Mouse (Mus musculus): ENCODE data around the gene Manbal. TPM values are rescaled to one million over a fixed set of nuclear protein-coding genes. Genes with fewer than 3 reads are reported as not detected.

The Manbal gene
- polyA plus RNA-seq, 1 experiment from 2014 or later, result 20.1 TPM

DNA sequence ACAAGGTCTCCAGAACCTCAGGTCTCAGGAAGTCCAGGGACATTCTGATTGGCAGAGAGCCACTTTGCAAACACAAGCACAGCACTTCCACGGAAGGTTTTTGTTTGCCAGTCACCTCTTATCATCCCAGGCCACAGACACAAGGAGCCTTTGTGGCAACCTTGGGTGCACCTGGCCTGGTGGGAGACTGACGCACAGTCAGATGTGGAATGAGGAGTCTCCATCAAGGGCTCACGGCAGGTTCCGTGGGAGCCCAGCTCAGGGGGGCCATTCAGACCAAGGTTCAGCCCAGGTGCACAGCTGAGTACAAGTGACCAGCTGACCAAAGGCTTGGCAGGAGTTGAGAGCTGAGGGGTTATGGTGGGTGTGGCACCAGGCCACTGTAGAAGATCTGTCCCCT, 30.0 kb downstream of the Manbal start:
- whole genome bisulfite sequencing (ENCODE audit: insufficient replicate concordance), result 70% methylated on average over 4 of the region's 4 CpGs
- peaks cover 10% of the 10 kb centered on the region for H3K36me3 ChIP-seq (ENCODE audit: control insufficient read depth, insufficient read depth)
- H3K4me3 ChIP-seq (ENCODE audit: low read depth, low read length), result no peak overlapping the region
- ATAC-seq (ENCODE audit: low read depth), result no peak
- no peaks in the 10 kb centered on the region for H3K27me3 ChIP-seq (ENCODE audit: control insufficient read depth, insufficient read depth, low read depth, low read length)
- H3K4me2 ChIP-seq (ENCODE audit: low read depth, low read length), result no peak overlapping the region
- H3K9me3 ChIP-seq (replicated peaks; ENCODE audit: control insufficient read depth, low read length), result no peaks in the 10 kb centered on the region; the same call in 1 of the 2 replicates
- H3K4me1 ChIP-seq (ENCODE audit: control insufficient read depth, low read depth, low read length), result no peaks in the 10 kb centered on the region
- no peak overlapping the region for H3K9ac ChIP-seq (ENCODE audit: low read depth, low read length)
- no peak overlapping the region for H3K27ac ChIP-seq (ENCODE audit: low read length)

- ATAC-seq (ENCODE audit: low read depth), result no peak
- WGBS (ENCODE audit: insufficient replicate concordance), result 82% methylated on average over 4 of the region's 4 CpGs
Measured at GRCm38 (mm10) chr2:157398539-157398938, 31.1 kb downstream of the Manbal start.

GRCm38 (mm10) chr2:157399797-157400196, 32.4 kb downstream of the Manbal start:
- Histone ChIP-seq H3K36me3 (ENCODE audit: control insufficient read depth, insufficient read depth) (peaks cover 10% of the 10 kb centered on the region), H3K27ac (ENCODE audit: low read length) (no peak overlapping the region), H3K4me2 (ENCODE audit: low read depth, low read length) (no peak overlapping the region), H3K27me3 (ENCODE audit: control insufficient read depth, insufficient read depth, low read depth, low read length) (no peaks in the 10 kb centered on the region), H3K9me3 (replicated peaks; ENCODE audit: control insufficient read depth, low read length) (no peaks in the 10 kb centered on the region; the same call in 1 of the 2 replicates), H3K4me1 (ENCODE audit: control insufficient read depth, low read depth, low read length) (no peaks in the 10 kb centered on the region), H3K4me3 (ENCODE audit: low read depth, low read length) (no peak overlapping the region), H3K9ac (ENCODE audit: low read depth, low read length) (no peak overlapping the region)
- ATAC-seq (ENCODE audit: low read depth), result no peak
- 70% methylated on average over 10 of the region's 10 CpGs for WGBS (ENCODE audit: insufficient replicate concordance)

More at GRCm38 (mm10) chr2:157398539-157398938, 31.1 kb downstream of the Manbal start:
- H3K4me3 ChIP-seq (ENCODE audit: low read depth, low read length), result no peak overlapping the region
- H3K27ac ChIP-seq (ENCODE audit: low read length), result no peak overlapping the region
- no peak overlapping the region for H3K9ac ChIP-seq (ENCODE audit: low read depth, low read length)
- H3K4me1 ChIP-seq (ENCODE audit: control insufficient read depth, low read depth, low read length), result no peaks in the 10 kb centered on the region
- no peak overlapping the region for H3K4me2 ChIP-seq (ENCODE audit: low read depth, low read length)
- no peaks in the 10 kb centered on the region; the same call in 1 of the 2 replicates for H3K9me3 ChIP-seq (replicated peaks; ENCODE audit: control insufficient read depth, low read length)
- peaks cover 10% of the 10 kb centered on the region for H3K36me3 ChIP-seq (ENCODE audit: control insufficient read depth, insufficient read depth)
- H3K27me3 ChIP-seq (ENCODE audit: control insufficient read depth, insufficient read depth, low read depth, low read length), result no peaks in the 10 kb centered on the region

- 73% methylated on average over 6 of the region's 6 CpGs for WGBS (ENCODE audit: insufficient replicate concordance)
- Histone ChIP-seq H3K4me3 (ENCODE audit: low read depth, low read length) (no peak overlapping the region), H3K27me3 (ENCODE audit: control insufficient read depth, insufficient read depth, low read depth, low read length) (no peaks in the 10 kb centered on the region), H3K9ac (ENCODE audit: low read depth, low read length) (no peak overlapping the region), H3K4me1 (ENCODE audit: control insufficient read depth, low read depth, low read length) (no peaks in the 10 kb centered on the region; the same call in 1 of the 2 replicates), H3K36me3 (ENCODE audit: control insufficient read depth, insufficient read depth) (peaks cover 10% of the 10 kb centered on the region), H3K27ac (ENCODE audit: low read length) (no peak overlapping the region), H3K9me3 (replicated peaks; ENCODE audit: control insufficient read depth, low read length) (no peaks in the 10 kb centered on the region; the same call in 1 of the 2 replicates), H3K4me2 (ENCODE audit: low read depth, low read length) (no peak overlapping the region)
- no peak for ATAC-seq (ENCODE audit: low read depth)
Measured at GRCm38 (mm10) chr2:157400491-157400890, 33.1 kb downstream of the Manbal start.

DNA sequence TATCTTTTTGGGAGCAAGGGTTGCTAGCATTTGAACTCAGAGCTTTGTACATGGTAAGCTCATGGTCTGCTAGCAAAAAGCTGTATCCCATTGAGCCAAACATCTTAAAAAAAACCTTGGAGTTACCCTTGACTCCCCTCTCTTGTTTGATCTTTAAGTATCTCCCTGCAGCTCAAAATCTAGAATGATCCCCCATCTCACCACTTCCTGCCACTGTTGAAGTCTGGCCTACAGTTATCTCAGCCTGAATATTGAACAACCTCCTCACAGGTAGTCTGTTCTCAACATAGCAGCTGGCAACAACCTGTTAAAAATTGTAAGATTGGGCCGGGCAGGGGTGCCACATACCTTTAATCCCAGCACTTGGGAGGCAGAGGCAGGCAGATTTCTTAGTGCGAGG, 33.9 kb downstream of the Manbal start:
- no peak for ATAC-seq (ENCODE audit: low read depth)
- Histone ChIP-seq H3K36me3 (ENCODE audit: control insufficient read depth, insufficient read depth) (peaks cover 8% of the 10 kb centered on the region), H3K4me2 (ENCODE audit: low read depth, low read length) (no peak overlapping the region), H3K27ac (ENCODE audit: low read length) (no peak overlapping the region), H3K9me3 (replicated peaks; ENCODE audit: control insufficient read depth, low read length) (no peaks in the 10 kb centered on the region; the same call in 1 of the 2 replicates), H3K4me3 (ENCODE audit: low read depth, low read length) (no peak overlapping the region), H3K27me3 (ENCODE audit: control insufficient read depth, insufficient read depth, low read depth, low read length) (no peaks in the 10 kb centered on the region), H3K4me1 (ENCODE audit: control insufficient read depth, low read depth, low read length) (no peaks in the 10 kb centered on the region; the same call in 1 of the 2 replicates), H3K9ac (ENCODE audit: low read depth, low read length) (no peak overlapping the region)
- 60% methylated on average over 2 of the region's 2 CpGs for WGBS (ENCODE audit: insufficient replicate concordance)

DNA sequence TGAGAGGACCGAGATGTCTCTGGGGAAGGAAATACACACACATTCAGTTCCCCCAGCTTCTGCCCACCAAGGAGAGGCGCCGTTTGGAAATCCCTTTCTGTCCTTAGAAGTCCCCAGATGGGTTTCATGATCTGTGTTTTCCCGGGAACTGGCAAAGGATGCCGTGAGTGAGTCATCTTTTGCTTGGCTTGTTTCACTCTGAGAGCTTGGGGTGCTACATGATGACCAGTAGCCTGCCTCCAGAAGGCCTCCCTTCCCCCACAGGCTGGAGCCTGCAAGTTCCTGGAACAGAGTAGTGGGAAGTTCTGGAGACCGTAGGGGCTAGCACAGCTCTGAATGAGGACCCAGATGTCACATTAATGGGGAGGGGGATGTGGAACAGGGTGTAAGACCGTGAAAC, 40.2 kb downstream of the Manbal start:
- no peak overlapping the region for H3K9ac ChIP-seq (ENCODE audit: low read depth, low read length)
- no peak for ATAC-seq (ENCODE audit: low read depth)
- 59% methylated on average over 7 of the region's 7 CpGs for WGBS (ENCODE audit: insufficient replicate concordance)
- H3K27ac ChIP-seq (ENCODE audit: low read length), result no peak overlapping the region
- no peaks in the 10 kb centered on the region for H3K9me3 ChIP-seq (replicated peaks; ENCODE audit: control insufficient read depth, low read length)
- H3K4me2 ChIP-seq (ENCODE audit: low read depth, low read length), result no peak overlapping the region
- H3K4me3 ChIP-seq (ENCODE audit: low read depth, low read length), result no peak overlapping the region
- no peaks in the 10 kb centered on the region; the same call in 1 of the 2 replicates for H3K4me1 ChIP-seq (ENCODE audit: control insufficient read depth, low read depth, low read length)
- no peaks in the 10 kb centered on the region for H3K27me3 ChIP-seq (ENCODE audit: control insufficient read depth, insufficient read depth, low read depth, low read length)
- no peaks in the 10 kb centered on the region for H3K36me3 ChIP-seq (ENCODE audit: control insufficient read depth, insufficient read depth)

DNA sequence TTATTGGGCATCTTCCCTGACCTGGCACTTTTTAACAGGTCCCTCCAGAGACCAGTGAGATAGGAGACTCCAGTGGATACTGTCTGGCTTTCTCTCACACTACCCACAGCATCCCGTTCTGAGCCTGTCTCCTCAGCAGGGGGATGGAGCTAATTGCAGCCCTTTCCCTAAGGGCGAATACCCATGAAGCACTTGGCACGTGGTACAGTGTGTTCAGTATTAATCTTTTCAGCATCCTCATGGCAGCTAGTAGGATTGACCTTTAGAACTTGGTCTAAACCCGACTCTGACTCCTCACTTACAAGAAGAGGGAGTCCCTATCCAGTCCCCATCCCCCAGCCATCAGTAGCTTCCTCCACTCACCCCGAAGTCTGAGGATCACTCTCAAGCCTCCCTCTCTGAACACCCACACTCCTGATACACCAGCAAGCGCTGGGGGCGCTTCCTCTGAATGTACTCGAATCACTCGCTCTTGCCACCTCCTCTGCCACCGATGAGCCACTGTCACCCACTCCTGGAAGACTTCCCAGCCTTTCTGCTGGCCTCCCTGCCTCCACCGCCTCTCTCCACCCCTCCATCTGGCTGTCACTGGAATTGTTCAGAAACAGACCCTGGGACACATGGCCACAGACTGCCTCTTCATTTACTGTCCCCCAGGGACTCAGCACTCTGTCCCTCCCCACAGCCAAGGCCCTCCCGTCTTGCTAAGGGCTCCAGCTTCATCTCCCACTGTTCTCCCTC, 42.6 kb downstream of the Manbal start:
- no peak overlapping the region for H3K27ac ChIP-seq (ENCODE audit: low read length)
- no peak for ATAC-seq (ENCODE audit: low read depth)
- 60% methylated on average over 12 of the region's 12 CpGs for WGBS (ENCODE audit: insufficient replicate concordance)
- no peaks in the 10 kb centered on the region for H3K27me3 ChIP-seq (ENCODE audit: control insufficient read depth, insufficient read depth, low read depth, low read length)
- H3K4me3 ChIP-seq (ENCODE audit: low read depth, low read length), result no peak overlapping the region
- H3K9me3 ChIP-seq (replicated peaks; ENCODE audit: control insufficient read depth, low read length), result no peaks in the 10 kb centered on the region
- no peak overlapping the region for H3K9ac ChIP-seq (ENCODE audit: low read depth, low read length)
- H3K36me3 ChIP-seq (ENCODE audit: control insufficient read depth, insufficient read depth), result no peaks in the 10 kb centered on the region
- no peak overlapping the region for H3K4me2 ChIP-seq (ENCODE audit: low read depth, low read length)
- H3K4me1 ChIP-seq (ENCODE audit: control insufficient read depth, low read depth, low read length), result no peaks in the 10 kb centered on the region; the same call in 1 of the 2 replicates

DNA sequence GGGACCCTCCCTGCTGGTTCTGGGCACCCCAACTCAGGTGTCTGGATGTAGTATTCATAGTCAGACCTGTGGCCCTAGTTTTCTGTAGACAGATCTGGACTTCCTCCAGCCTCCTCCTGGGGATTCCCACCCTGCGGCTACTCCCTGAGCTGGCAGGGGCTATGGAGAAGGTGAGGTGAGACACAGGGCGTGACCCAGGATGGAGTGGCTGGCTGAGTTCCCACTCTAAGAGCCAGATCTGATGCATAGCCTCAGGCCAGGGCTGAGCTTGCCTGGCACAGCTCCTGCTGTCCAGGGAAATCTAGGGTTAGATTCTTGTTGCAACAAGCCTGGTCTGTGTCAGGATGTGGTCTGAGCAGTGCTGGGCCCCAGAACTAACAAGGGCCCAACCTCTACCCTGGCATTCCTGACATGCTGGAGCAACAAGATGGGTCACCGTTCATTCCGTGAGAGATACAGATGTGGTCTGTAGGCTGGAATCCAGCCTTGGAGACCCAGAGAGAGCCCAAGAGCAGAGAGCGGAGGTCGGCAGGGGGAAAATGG, 43.8 kb downstream of the Manbal start:
- WGBS (ENCODE audit: insufficient replicate concordance), result 71% methylated on average over 6 of the region's 6 CpGs
- Histone ChIP-seq H3K4me1 (ENCODE audit: control insufficient read depth, low read depth, low read length) (no peaks in the 10 kb centered on the region), H3K4me3 (ENCODE audit: low read depth, low read length) (no peak overlapping the region), H3K4me2 (ENCODE audit: low read depth, low read length) (no peak overlapping the region), H3K27me3 (ENCODE audit: control insufficient read depth, insufficient read depth, low read depth, low read length) (no peaks in the 10 kb centered on the region), H3K27ac (ENCODE audit: low read length) (no peak overlapping the region), H3K9ac (ENCODE audit: low read depth, low read length) (no peak overlapping the region), H3K9me3 (replicated peaks; ENCODE audit: control insufficient read depth, low read length) (no peaks in the 10 kb centered on the region), H3K36me3 (ENCODE audit: control insufficient read depth, insufficient read depth) (no peaks in the 10 kb centered on the region)
- ATAC-seq (ENCODE audit: low read depth), result no peak

DNA sequence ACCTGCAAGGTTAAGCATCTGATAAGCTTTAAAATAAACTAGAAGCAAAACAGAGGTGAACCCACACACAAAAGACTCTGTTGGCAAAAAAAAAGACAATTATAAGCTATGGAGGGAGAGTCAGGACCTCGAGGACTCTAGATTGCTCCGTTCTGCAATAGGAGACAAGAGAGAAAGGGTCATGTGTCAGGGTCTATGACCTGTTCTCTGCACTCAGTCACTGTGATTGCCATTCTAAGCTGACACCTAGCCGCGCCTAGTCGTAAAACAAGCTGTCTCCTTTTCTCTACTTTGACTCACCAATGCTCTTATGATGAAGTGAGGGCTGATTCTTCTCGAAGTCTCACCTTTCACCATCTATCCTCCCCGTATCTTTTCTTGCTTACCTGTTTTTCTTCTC, 45.1 kb downstream of the Manbal start:
- no peaks in the 10 kb centered on the region for H3K27me3 ChIP-seq (ENCODE audit: control insufficient read depth, insufficient read depth, low read depth, low read length)
- no peak for ATAC-seq (ENCODE audit: low read depth)

More for the DNA sequence above, 45.1 kb downstream of the Manbal start:
- Histone ChIP-seq H3K36me3 (ENCODE audit: control insufficient read depth, insufficient read depth) (no peaks in the 10 kb centered on the region), H3K9me3 (replicated peaks; ENCODE audit: control insufficient read depth, low read length) (no peaks in the 10 kb centered on the region), H3K4me2 (ENCODE audit: low read depth, low read length) (no peak overlapping the region), H3K27ac (ENCODE audit: low read length) (no peak overlapping the region), H3K4me1 (ENCODE audit: control insufficient read depth, low read depth, low read length) (no peaks in the 10 kb centered on the region), H3K4me3 (ENCODE audit: low read depth, low read length) (no peak overlapping the region), H3K9ac (ENCODE audit: low read depth, low read length) (no peak overlapping the region)
- 57% methylated on average over 7 of the region's 7 CpGs for WGBS (ENCODE audit: insufficient replicate concordance)
